Mouse (Mus musculus) bone marrow macrophage, adult 2 months (primary cell): Measurements from ENCODE around the gene Ankrd10.

Experiments
- CTCF ChIP-seq: IDR thresholded peaks from 2 replicates; pipeline ENCODE4 v1.5.1; 2012; ENCODE audit warnings: low read depth, mild to moderate bottlenecking, low read length, moderate library complexity
- POLR2A ChIP-seq: IDR thresholded peaks from 2 replicates; pipeline ENCODE4 v1.6.1; 2012; ENCODE audit warnings: mild to moderate bottlenecking, low read depth, low read length, borderline replicate concordance

- TF ChIP-seq POLR2A (no peak), CTCF (no peak)
Observed at GRCm38 (mm10) chr8:11632406-11632805, 3.2 kb downstream of the Ankrd10 start.
